Mouse (Mus musculus) megakaryocyte, embryonic 14.5 days (primary cell): ENCODE measurements around the gene Nipbl.

Experiments used
- FLI1 ChIP-seq: IDR thresholded peaks from 2 replicates; pipeline ENCODE4 v1.6.1; 2012; ENCODE audit warnings: low read length, inconsistent platforms, mixed read lengths
- GATA1 ChIP-seq: IDR thresholded peaks from 3 replicates; pipeline ENCODE4 v1.6.1; 2012; ENCODE audit warnings: mixed read lengths, low read length, inconsistent platforms, borderline replicate concordance

DNA sequence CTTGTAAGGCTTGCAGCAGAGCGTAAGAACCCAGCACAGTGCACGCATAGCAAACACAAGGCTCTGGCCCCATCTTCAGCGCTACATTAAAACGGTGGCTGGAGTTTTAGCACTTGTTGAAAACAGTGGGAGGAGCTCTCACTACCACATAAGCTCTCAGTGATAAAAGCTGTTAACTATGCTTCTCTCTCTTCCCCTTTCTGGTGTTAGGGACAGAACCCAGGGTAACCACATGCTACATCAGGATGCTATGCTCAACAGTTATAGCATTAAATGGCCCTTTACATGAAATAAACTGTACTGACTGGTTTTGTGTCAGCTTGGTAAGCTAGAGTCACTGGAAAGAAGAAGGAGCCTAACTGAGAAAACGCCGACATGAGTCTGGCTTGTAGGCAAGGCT is 150.1 kb downstream of the Nipbl start:
- TF ChIP-seq GATA1 (no peak), FLI1 (no peak)
